Mouse (Mus musculus) c-Kit-positive CD71-positive TER-119-negative erythroid progenitor cells, embryonic 14.5 days (primary cell): ENCODE measurements around the gene Gm45753.

Source experiments
- DNase-seq: peaks from one replicate; pipeline ENCODE4 v3.0.0-alpha.2; 2013; ENCODE audit warnings: low read depth

Gm45753 gene

GRCm38 (mm10) chr8:45274317-45274716 lies 33.9 kb downstream of the Gm45753 start:
- no peak for DNase-seq

- DNase-seq: no peak
Measured at GRCm38 (mm10) chr8:45269056-45269455, 39.2 kb downstream of the Gm45753 start.

- DNase-seq: no peak
Measured at GRCm38 (mm10) chr8:45268485-45268884, 39.8 kb downstream of the Gm45753 start.

GRCm38 (mm10) chr8:45267611-45268391 lies 40.5 kb downstream of the Gm45753 start:
- no peak for DNase-seq

- no peak for DNase-seq
Measured at GRCm38 (mm10) chr8:45266993-45267392, 41.3 kb downstream of the Gm45753 start.

GRCm38 (mm10) chr8:45264918-45265317 lies 43.3 kb downstream of the Gm45753 start:
- DNase-seq: no peak

- no peak for DNase-seq
Measured at GRCm38 (mm10) chr8:45262851-45263250, 45.4 kb downstream of the Gm45753 start.

GRCm38 (mm10) chr8:45261920-45262319 lies 46.3 kb downstream of the Gm45753 start, which contains the start of gene F11:
F11 (minus strand) TSS chr8:45262031.
- DNase-seq: no peak

- DNase-seq: no peak
Measured at GRCm38 (mm10) chr8:45258421-45258820, 49.8 kb downstream of the Gm45753 start.

- no peak for DNase-seq
Measured at GRCm38 (mm10) chr8:45255040-45255439, 53.2 kb downstream of the Gm45753 start.

- no peak for DNase-seq
Measured at GRCm38 (mm10) chr8:45254194-45254842, 53.9 kb downstream of the Gm45753 start.

GRCm38 (mm10) chr8:45253586-45253985 lies 54.7 kb downstream of the Gm45753 start:
- DNase-seq: no peak

- no peak for DNase-seq
Measured at GRCm38 (mm10) chr8:45253111-45253510, 55.2 kb downstream of the Gm45753 start.

GRCm38 (mm10) chr8:45246307-45246706 lies 62.0 kb downstream of the Gm45753 start:
- DNase-seq: no peak

GRCm38 (mm10) chr8:45239363-45239762 lies 68.9 kb downstream of the Gm45753 start:
- DNase-seq: no peak

- DNase-seq: no peak
Measured at GRCm38 (mm10) chr8:45238282-45238681, 70.0 kb downstream of the Gm45753 start.

- DNase-seq: no peak
Measured at GRCm38 (mm10) chr8:45236164-45236912, 71.9 kb downstream of the Gm45753 start.

- no peak for DNase-seq
Measured at GRCm38 (mm10) chr8:45235228-45235627, 73.0 kb downstream of the Gm45753 start.

GRCm38 (mm10) chr8:45233256-45233655 lies 75.0 kb downstream of the Gm45753 start:
- DNase-seq: no peak
